Mouse (Mus musculus) neutrophil, adult 65 days (primary cell): Measurements from ENCODE around the gene Vmn1r211. TPM values are rescaled to one million over a fixed set of nuclear protein-coding genes. Genes with fewer than 3 reads are reported as not detected.

ENCODE experiments used
- total RNA-seq: library from RNA; stranded (reverse); gene quantifications from 2 replicates; pipeline ENCODE4 v1.2.4, GENCODE M21; 2023

Vmn1r211 gene
- not detected in 2 replicates for total RNA-seq

GRCm38 (mm10) chr13:22857461-22857860, at the start of gene Vmn1r211:
Gene Vmn1r211, minus strand, starts transcription at chr13:22857561.

GRCm38 (mm10) chr13:22884105-22884504, 26.7 kb upstream of the Vmn1r211 start, which contains the start of gene Vmn1r212:
Gene Vmn1r212, minus strand, starts transcription at chr13:22884205.

GRCm38 (mm10) chr13:22831248-22831647, 26.1 kb downstream of the Vmn1r211 start, which contains the start of gene Vmn1r210:
Gene Vmn1r210, minus strand, starts transcription at chr13:22831348.

GRCm38 (mm10) chr13:22809582-22809981, 47.8 kb downstream of the Vmn1r211 start, which contains the start of gene Vmn1r209:
Gene Vmn1r209, minus strand, starts transcription at chr13:22809682.

Other genes with a start within 250 kb of the Vmn1r211 start
- not detected in 2 replicates for gene Vmn1r206, start 233.3 kb downstream of the Vmn1r211 start, total RNA-seq
- 0.09 TPM in 1 of 2 replicates, not detected in the other for gene Vmn1r207-ps, start 127.9 kb downstream of the Vmn1r211 start, total RNA-seq
- not detected in 2 replicates for gene Vmn1r208, start 80.2 kb downstream of the Vmn1r211 start, total RNA-seq
- not detected in 2 replicates for gene Vmn1r209, start 47.9 kb downstream of the Vmn1r211 start, total RNA-seq
- not detected in 2 replicates for gene Vmn1r210, start 26.2 kb downstream of the Vmn1r211 start, total RNA-seq
- gene Vmn1r212, start 26.6 kb upstream of the Vmn1r211 start, total RNA-seq, result not detected in 2 replicates
- gene Vmn1r213, start 150.1 kb upstream of the Vmn1r211 start, total RNA-seq, result not detected in 2 replicates
- gene Vmn1r214, start 172.9 kb upstream of the Vmn1r211 start, total RNA-seq, result not detected in 2 replicates
- gene Vmn1r215, start 210.5 kb upstream of the Vmn1r211 start, total RNA-seq, result not detected in 2 replicates